In genomic region chrX:36195736-36196525, GRCm38 (mm10) we compare ENCODE assay signal across 9 mouse cellular contexts. TPM values are rescaled to one million over a fixed set of nuclear protein-coding genes. Genes with fewer than 3 reads are reported as not detected.
A peak's percentile ranks its signal among the peaks of the same experiment; 100 is the strongest.
DNase-seq lines count a peak whose midpoint lies in the region; ATAC-seq and TF ChIP-seq lines count a peak whose summit lies in the region.
"Had no signal": no experiment of that assay in that cellular context is flagged by ENCODE, and none has a peak within 500 bp of the region (broad histone marks: within the 10 kb centered on the region; RNA-seq: fewer than 3 reads in every experiment).

TSS of gene Zcchc12 (plus strand) at chrX:36195904.

- DNase-seq in cerebellum, adult 8-10 months = no peak
- DNase-seq in adrenal gland, postnatal 25 days = peak; percentile 23
- peak; percentile 9 for DNase-seq in limb, embryonic 14.5 days (ENCODE audit: low spot score)
- DNase-seq in right cerebral cortex, adult 2 months (ENCODE audit: low spot score in 2 of 2) = peak; percentile 54 to 57

- H3K9me3 ChIP-seq in forebrain, embryonic 15.5 days = no peaks in the 10 kb centered on the region
- no peaks in the 10 kb centered on the region for H3K9me3 ChIP-seq in intestine, embryonic 15.5 days
- no peaks in the 10 kb centered on the region for H3K9me3 ChIP-seq in limb, embryonic 14.5 days (ENCODE audit: control insufficient read depth, low read length)

- no peaks in the 10 kb centered on the region for H3K36me3 ChIP-seq in forebrain, embryonic 15.5 days
- H3K36me3 ChIP-seq in intestine, embryonic 15.5 days = no peaks in the 10 kb centered on the region
- H3K36me3 ChIP-seq in limb, embryonic 14.5 days (ENCODE audit: control insufficient read depth, insufficient read depth, low read length) = no peaks in the 10 kb centered on the region

- H3K27ac ChIP-seq in forebrain, embryonic 15.5 days (replicated peaks) = peak within 1 kb of the TSS; percentile 66
- H3K27ac ChIP-seq in intestine, embryonic 15.5 days = no peak within 1 kb of the TSS
- no peak within 1 kb of the TSS for H3K27ac ChIP-seq in limb, embryonic 14.5 days (replicated peaks; ENCODE audit: low read depth, low read length)

- peaks cover 19% of the 10 kb centered on the region; the same call in 1 of the 2 replicates for H3K4me1 ChIP-seq in forebrain, embryonic 15.5 days
- no peaks in the 10 kb centered on the region for H3K4me1 ChIP-seq in intestine, embryonic 15.5 days (replicated peaks)
- H3K4me1 ChIP-seq in limb, embryonic 14.5 days (ENCODE audit: control insufficient read depth, insufficient read depth, low read length) = no peaks in the 10 kb centered on the region

- peak within 1 kb of the TSS; percentile 45 for H3K4me2 ChIP-seq in forebrain, embryonic 15.5 days (replicated peaks)
- H3K4me2 ChIP-seq in intestine, embryonic 15.5 days (replicated peaks) = peak within 1 kb of the TSS; percentile 47
- H3K4me2 ChIP-seq in limb, embryonic 14.5 days (replicated peaks; ENCODE audit: low read depth, low read length, severe bottlenecking) = peak within 1 kb of the TSS; percentile 48

- ATAC-seq in cerebellum, adult (ENCODE audit: insufficient number of reproducible peaks, low FRiP score, low TSS enrichment) = peak; percentile 52; the same call in 1 of the 2 replicates
- peak; percentile 75 for ATAC-seq in forebrain, embryonic 15.5 days (replicated peaks)
- no peak for ATAC-seq in intestine, embryonic 15.5 days
- ATAC-seq in limb, embryonic 14.5 days (ENCODE audit: low FRiP score, low read depth) = peak; percentile 57; the same call in 1 of the 2 replicates
- no peak for ATAC-seq in activated CD4-positive, CD25-positive, alpha-beta regulatory T cell, adult 4 months

- H3K4me3 ChIP-seq in forebrain, embryonic 15.5 days = peak within 1 kb of the TSS; percentile 39
- H3K4me3 ChIP-seq in intestine, embryonic 15.5 days (replicated peaks) = peak within 1 kb of the TSS; percentile 3; the same call in 1 of the 2 replicates
- H3K4me3 ChIP-seq in limb, embryonic 14.5 days (replicated peaks; ENCODE audit: low read length) = peak within 1 kb of the TSS; percentile 25

- TF ChIP-seq POLR2A in limb, embryonic 14.5 days (IDR thresholded peaks at IDR 0.05; ENCODE audit: borderline replicate concordance, extremely low read depth, insufficient read depth, insufficient read length) = no peak

- 21% methylated on average over 28 of the region's 28 CpGs for WGBS in forebrain, embryonic 15.5 days
- 19% methylated on average over 23 of the region's 28 CpGs for WGBS in intestine, embryonic 15.5 days
- WGBS in limb, embryonic 14.5 days = 19% methylated on average over 25 of the region's 28 CpGs

- H3K9ac ChIP-seq in forebrain, embryonic 15.5 days (replicated peaks) = peak within 1 kb of the TSS; percentile 28
- H3K9ac ChIP-seq in intestine, embryonic 15.5 days = no peak within 1 kb of the TSS
- H3K9ac ChIP-seq in limb, embryonic 14.5 days (ENCODE audit: low read depth, low read length, severe bottlenecking) = peak within 1 kb of the TSS; percentile 41

- H3K27me3 ChIP-seq in forebrain, embryonic 15.5 days = no peaks in the 10 kb centered on the region
- no peaks in the 10 kb centered on the region for H3K27me3 ChIP-seq in intestine, embryonic 15.5 days (replicated peaks)
- no peaks in the 10 kb centered on the region for H3K27me3 ChIP-seq in limb, embryonic 14.5 days (ENCODE audit: control insufficient read depth, insufficient read depth, low read length)

RNA-seq across cellular contexts. Expression of gene Zcchc12, which starts in this region (rescaled TPM):
- 3.5 and 3.9 TPM in 2 replicates for total RNA-seq in adrenal gland, postnatal 25 days (2021)
- polyA plus RNA-seq in forebrain, embryonic 15.5 days (2015; fragmentation: Nextera tagmentation; extraction: Ambion mirVana) = 168 and 205 TPM in 2 replicates
- 18.6 and 19.6 TPM in 2 replicates for polyA plus RNA-seq in intestine, embryonic 15.5 days (2015; fragmentation: Nextera tagmentation; extraction: Ambion mirVana)
- polyA plus RNA-seq in limb, embryonic 14.5 days (2012; rRNA removed) = 5.6 and 5.7 TPM in 2 replicates
- polyA plus RNA-seq in limb, embryonic 14.5 days (2014; fragmentation: Nextera tagmentation; extraction: Ambion mirVana) = 7.1 and 7.3 TPM in 2 replicates
- under 1 TPM in 1 of 2 experiments, not detected in 1; 0.23 TPM for polyA plus RNA-seq in activated CD4-positive, CD25-positive, alpha-beta regulatory T cell, adult 4 months (2017; shearing (Covaris generic))
- total RNA-seq: neutrophil, adult 5-6 weeks had no signal

Comparison
In these comparisons a context has a peak if more than half of its experiments do, and no peak if none do; other contexts are left out.
1. ATAC-seq: peak in cerebellum, adult (single experiment), forebrain, embryonic 15.5 days (single experiment) and limb, embryonic 14.5 days (single experiment); none in intestine, embryonic 15.5 days (single experiment) and activated CD4-positive, CD25-positive, alpha-beta regulatory T cell, adult 4 months (single experiment).
2. Peak in every context shown above with its lines, with median percentiles within 50 percentile points of each other: H3K4me2 ChIP-seq and H3K4me3 ChIP-seq.